18 mouse cellular contexts compared by ENCODE assay signal in the genomic region with DNA sequence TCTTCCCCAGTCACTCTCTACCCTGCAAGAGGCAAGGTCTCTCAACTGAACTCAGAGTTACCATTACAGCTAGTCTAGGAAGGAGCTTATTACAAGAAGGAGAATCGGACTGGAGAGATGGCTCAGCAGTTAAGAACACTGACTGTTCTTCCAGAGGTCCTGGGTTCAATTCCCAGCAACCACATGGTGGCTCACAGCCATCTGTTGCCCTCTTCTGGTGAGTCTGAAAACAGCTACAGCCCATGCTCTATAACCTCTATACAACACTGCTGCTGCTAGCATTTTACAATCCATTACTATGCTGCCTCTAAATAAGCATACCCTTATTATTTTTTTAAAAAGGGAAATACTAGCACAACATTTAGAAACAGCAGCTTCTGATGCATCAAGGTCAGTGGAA. TPM values are rescaled to one million over a fixed set of nuclear protein-coding genes. Genes with fewer than 3 reads are reported as not detected.
DNase-seq lines count a peak whose midpoint lies in the region; ATAC-seq and TF ChIP-seq lines count a peak whose summit lies in the region.
"Had no signal": no experiment of that assay in that cellular context is flagged by ENCODE, and none has a peak within 500 bp of the region (broad histone marks: within the 10 kb centered on the region; RNA-seq: fewer than 3 reads in every experiment).

No protein-coding gene starts in this region.

- H3K9me3 ChIP-seq in intestine, postnatal 0 days (ENCODE audit: control insufficient read depth): no peaks in the 10 kb centered on the region
- H3K9me3 ChIP-seq in intestine, embryonic 15.5 days: no peaks in the 10 kb centered on the region
- H3K9me3 ChIP-seq in lung, postnatal 0 days (ENCODE audit: low read length): no peaks in the 10 kb centered on the region
- H3K9me3 ChIP-seq in forebrain, embryonic 13.5 days (replicated peaks): no peaks in the 10 kb centered on the region
- H3K9me3 ChIP-seq: forebrain, embryonic 12.5 days; hindbrain, embryonic 15.5 days; liver, embryonic 13.5 days; neural tube, embryonic 12.5 days; stomach, embryonic 15.5 days had no signal

- 88% methylated on average over 1 of the region's 1 CpGs for WGBS in intestine, postnatal 0 days
- WGBS in intestine, embryonic 15.5 days: 81% methylated on average over 1 of the region's 1 CpGs
- 91% methylated on average over 1 of the region's 1 CpGs for WGBS in lung, postnatal 0 days
- 80% methylated on average over 1 of the region's 1 CpGs for WGBS in forebrain, embryonic 13.5 days

- H3K27me3 ChIP-seq in intestine, postnatal 0 days (replicated peaks; ENCODE audit: control insufficient read depth, insufficient read depth, low read length): no peaks in the 10 kb centered on the region
- no peaks in the 10 kb centered on the region for H3K27me3 ChIP-seq in intestine, embryonic 15.5 days (replicated peaks)
- H3K27me3 ChIP-seq in lung, postnatal 0 days (replicated peaks; ENCODE audit: insufficient read depth, low read length): no peaks in the 10 kb centered on the region
- no peaks in the 10 kb centered on the region for H3K27me3 ChIP-seq in forebrain, embryonic 13.5 days
- H3K27me3 ChIP-seq: forebrain, embryonic 12.5 days; hindbrain, embryonic 15.5 days; liver, embryonic 13.5 days; neural tube, embryonic 12.5 days; stomach, embryonic 15.5 days had no signal

- 0 out of 2 replicates have a peak, but pooled peaks cover 4% of the 10 kb centered on the region for H3K36me3 ChIP-seq in intestine, postnatal 0 days (ENCODE audit: control insufficient read depth, insufficient read depth)
- H3K36me3 ChIP-seq in intestine, embryonic 15.5 days: no peaks in the 10 kb centered on the region
- H3K36me3 ChIP-seq in lung, postnatal 0 days (ENCODE audit: insufficient read depth, low read length): no peaks in the 10 kb centered on the region
- no peaks in the 10 kb centered on the region for H3K36me3 ChIP-seq in forebrain, embryonic 13.5 days (ENCODE audit: poor library complexity, severe bottlenecking)
- H3K36me3 ChIP-seq: forebrain, embryonic 12.5 days; hindbrain, embryonic 15.5 days; neural tube, embryonic 12.5 days; stomach, embryonic 15.5 days had no signal

- TF ChIP-seq CTCF in intestine, postnatal 0 days (IDR thresholded peaks at IDR 0.05; ENCODE audit: low read depth): peak; percentile 62
- peak; percentile 59 for TF ChIP-seq CTCF in lung, postnatal 0 days (IDR thresholded peaks at IDR 0.05)

- H3K4me2 ChIP-seq in intestine, postnatal 0 days (replicated peaks; ENCODE audit: low read depth): no peak overlapping the region
- no peak overlapping the region for H3K4me2 ChIP-seq in intestine, embryonic 15.5 days (replicated peaks)
- H3K4me2 ChIP-seq in lung, postnatal 0 days (replicated peaks; ENCODE audit: low read depth, low read length): no peak overlapping the region
- no peak overlapping the region for H3K4me2 ChIP-seq in forebrain, embryonic 13.5 days
- H3K4me2 ChIP-seq: forebrain, embryonic 12.5 days; hindbrain, embryonic 15.5 days; liver, embryonic 13.5 days; neural tube, embryonic 12.5 days; stomach, embryonic 15.5 days had no signal

- no peaks in the 10 kb centered on the region for H3K4me1 ChIP-seq in intestine, postnatal 0 days (replicated peaks; ENCODE audit: control insufficient read depth, insufficient read depth, low read length)
- H3K4me1 ChIP-seq in intestine, embryonic 15.5 days (replicated peaks): no peaks in the 10 kb centered on the region
- no peaks in the 10 kb centered on the region for H3K4me1 ChIP-seq in lung, postnatal 0 days (ENCODE audit: insufficient read depth, low read depth, low read length)
- H3K4me1 ChIP-seq in forebrain, embryonic 13.5 days: peaks cover 16% of the 10 kb centered on the region
- H3K4me1 ChIP-seq: liver, embryonic 13.5 days; neural tube, embryonic 12.5 days; stomach, embryonic 15.5 days had no signal

- DNase-seq in lung, postnatal 0 days (ENCODE audit: low spot score): no peak
- DNase-seq in lung, postnatal 10 days: no peak
- DNase-seq in NIH3T3 (ENCODE audit: low read depth): peak; percentile 33
- DNase-seq in layer of hippocampus, adult 9-11 months: no peak
- DNase-seq: cerebellum, adult 11 months; embryo, embryonic 11 days; heart, postnatal 14 days; kidney, adult 8-10 months; liver, embryonic 13.5 days had no signal

- H3K9ac ChIP-seq in intestine, postnatal 0 days (ENCODE audit: low read depth, low read length): no peak overlapping the region
- H3K9ac ChIP-seq in intestine, embryonic 15.5 days: no peak overlapping the region
- H3K9ac ChIP-seq in lung, postnatal 0 days (replicated peaks; ENCODE audit: low read depth): no peak overlapping the region
- H3K9ac ChIP-seq in forebrain, embryonic 13.5 days: no peak overlapping the region
- H3K9ac ChIP-seq: forebrain, embryonic 12.5 days; hindbrain, embryonic 15.5 days; liver, embryonic 13.5 days; neural tube, embryonic 12.5 days; stomach, embryonic 15.5 days had no signal

- no peak overlapping the region for H3K27ac ChIP-seq in intestine, postnatal 0 days (ENCODE audit: low read depth, low read length)
- H3K27ac ChIP-seq in intestine, embryonic 15.5 days: no peak overlapping the region
- no peak overlapping the region for H3K27ac ChIP-seq in lung, postnatal 0 days (ENCODE audit: low read length)
- H3K27ac ChIP-seq in forebrain, embryonic 13.5 days: no peak overlapping the region
- H3K27ac ChIP-seq: forebrain, embryonic 12.5 days; hindbrain, embryonic 15.5 days; liver, embryonic 13.5 days; neural tube, embryonic 12.5 days; stomach, embryonic 15.5 days had no signal

- no peak for TF ChIP-seq EP300 in lung, postnatal 0 days (IDR thresholded peaks at IDR 0.05)

- ATAC-seq in intestine, postnatal 0 days: no peak
- ATAC-seq in intestine, embryonic 15.5 days: no peak
- no peak for ATAC-seq in lung, postnatal 0 days
- peak; percentile 71 for ATAC-seq in megakaryocyte progenitor cell, adult 5-6 weeks (replicated peaks; ENCODE audit: poor library complexity)
- ATAC-seq in forebrain, embryonic 13.5 days: no peak
- ATAC-seq: midbrain, embryonic 16.5 days had no signal

- no peak overlapping the region for H3K4me3 ChIP-seq in intestine, postnatal 0 days (ENCODE audit: low read depth, low read length)
- no peak overlapping the region for H3K4me3 ChIP-seq in intestine, embryonic 15.5 days (replicated peaks)
- no peak overlapping the region for H3K4me3 ChIP-seq in lung, postnatal 0 days (ENCODE audit: low read depth, low read length)
- H3K4me3 ChIP-seq in forebrain, embryonic 13.5 days: no peak overlapping the region
- H3K4me3 ChIP-seq: forebrain, embryonic 12.5 days; hindbrain, embryonic 15.5 days; liver, embryonic 13.5 days; neural tube, embryonic 12.5 days; stomach, embryonic 15.5 days had no signal

RNA-seq across cellular contexts. Expression of gene Wdr89, which starts 23.6 kb away (rescaled TPM):
- polyA plus RNA-seq in intestine, postnatal 0 days (2015; fragmentation: Nextera tagmentation; extraction: Ambion mirVana): 4.3 and 5.3 TPM in 2 replicates
- 11.0 and 12.6 TPM in 2 replicates for polyA plus RNA-seq in intestine, embryonic 15.5 days (2015; fragmentation: Nextera tagmentation; extraction: Ambion mirVana)
- 3.5 and 4.0 TPM in 2 replicates for polyA plus RNA-seq in lung, postnatal 0 days (2015; fragmentation: Nextera tagmentation; extraction: Ambion mirVana)
- total RNA-seq in megakaryocyte progenitor cell, adult 5-6 weeks (2015): 17.0 and 20.6 TPM in 2 replicates
- total RNA-seq in megakaryocyte progenitor cell, adult 5-6 weeks (2017): 17.4 and 17.5 TPM in 2 replicates
- 8.4 and 9.3 TPM in 2 replicates for polyA plus RNA-seq in forebrain, embryonic 13.5 days (2015; fragmentation: Nextera tagmentation; extraction: Ambion mirVana)

RNA-seq across cellular contexts. Expression of gene Ppp2r5e, which starts 49.7 kb away (rescaled TPM):
- 7.3 and 9.2 TPM in 2 replicates for polyA plus RNA-seq in intestine, postnatal 0 days (2015; fragmentation: Nextera tagmentation; extraction: Ambion mirVana)
- 9.3 and 11.8 TPM in 2 replicates for polyA plus RNA-seq in intestine, embryonic 15.5 days (2015; fragmentation: Nextera tagmentation; extraction: Ambion mirVana)
- 13.3 and 15.6 TPM in 2 replicates for polyA plus RNA-seq in lung, postnatal 0 days (2015; fragmentation: Nextera tagmentation; extraction: Ambion mirVana)
- 35.2 and 66.9 TPM in 2 replicates for total RNA-seq in megakaryocyte progenitor cell, adult 5-6 weeks (2015)
- 11.9 and 14.1 TPM in 2 replicates for total RNA-seq in megakaryocyte progenitor cell, adult 5-6 weeks (2017)
- polyA plus RNA-seq in forebrain, embryonic 13.5 days (2015; fragmentation: Nextera tagmentation; extraction: Ambion mirVana): 21.8 and 24.0 TPM in 2 replicates
